Mouse (Mus musculus) liver (tissue): ENCODE measurements around the gene Lelp1.
A peak's percentile ranks its signal among the peaks of the same experiment; 100 is the strongest.

Experiments used
- DNase-seq: peaks from one replicate; pipeline ENCODE4 v3.0.0-alpha.2; 2020; ENCODE audit warnings: mixed read lengths

Gene Lelp1

GRCm38 (mm10) chr3:92142644-92143043 is at the start of gene Lelp1:
TSS of gene Lelp1 (minus strand) at chr3:92142744.
- no peak for DNase-seq

DNA sequence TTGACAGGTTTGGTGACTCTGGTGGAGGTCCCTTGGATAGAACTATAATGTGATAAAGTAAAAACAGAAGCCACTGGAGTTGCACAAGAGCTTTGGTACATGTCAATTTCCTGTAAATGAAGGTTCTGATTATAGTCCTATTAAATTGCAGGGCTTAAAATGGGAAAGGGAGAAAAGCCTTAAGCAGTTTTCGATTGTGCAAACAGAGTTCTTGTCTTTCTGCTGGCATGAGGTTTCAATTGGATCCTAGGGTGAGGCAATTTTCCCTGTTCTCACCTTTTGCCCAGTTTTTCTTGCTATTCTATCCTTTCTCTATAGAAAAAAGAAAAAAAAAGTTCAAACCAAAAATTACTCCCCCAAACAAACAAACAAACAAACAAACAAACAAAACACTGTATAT is 34.3 kb upstream of the Lelp1 start:
- DNase-seq, result no peak

GRCm38 (mm10) chr3:92169847-92170246 is 27.3 kb upstream of the Lelp1 start:
- DNase-seq, result no peak

DNA sequence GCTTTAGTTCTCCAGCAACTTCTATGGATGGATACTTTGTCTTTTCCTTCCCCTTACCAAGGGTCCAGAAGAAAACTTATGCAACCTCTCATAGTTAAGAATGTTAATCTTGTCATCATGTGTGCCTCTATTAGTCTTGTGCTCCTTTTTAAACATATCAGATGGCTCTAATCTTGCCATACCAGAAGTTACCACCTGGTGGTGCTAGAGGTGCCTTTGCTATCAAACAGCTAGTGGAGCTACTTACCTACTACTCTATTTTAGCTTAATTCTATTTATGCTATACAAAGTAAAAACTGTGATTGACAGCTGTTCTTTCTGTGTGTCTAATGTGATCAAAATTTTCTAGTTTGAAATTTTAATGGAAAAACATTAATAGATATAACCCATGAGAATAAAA is 10.8 kb upstream of the Lelp1 start:
- peak; percentile 53 for DNase-seq

DNA sequence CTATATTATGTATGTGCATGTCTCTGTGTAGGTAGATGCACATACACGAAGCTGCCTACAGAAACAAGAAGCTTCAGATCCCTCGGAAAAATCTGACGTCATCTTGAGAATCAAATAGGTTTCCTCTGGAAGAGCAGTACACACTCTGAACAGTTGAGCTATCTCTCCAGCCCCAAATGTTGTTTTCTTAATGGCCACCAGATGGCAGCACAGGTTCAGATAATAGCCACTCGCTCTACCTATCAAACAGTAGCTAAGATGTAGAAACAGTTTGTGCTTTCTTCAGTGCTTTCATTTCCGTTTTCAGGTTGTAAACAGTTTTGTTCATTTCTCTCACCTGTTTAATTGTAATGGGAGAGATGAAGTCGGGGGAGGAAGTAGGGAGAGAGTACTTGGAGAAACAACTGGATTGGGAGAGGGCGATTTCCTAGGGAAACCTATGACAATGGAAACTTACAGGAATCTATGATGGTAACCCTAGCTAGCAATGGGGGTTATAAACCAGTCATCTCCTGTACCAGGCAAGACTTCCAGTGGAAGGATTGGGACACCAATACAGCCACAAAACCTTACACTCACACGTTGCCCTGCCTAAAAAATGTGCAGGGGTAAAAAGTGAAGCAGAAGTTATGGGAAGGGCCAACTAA is 8.2 kb upstream of the Lelp1 start:
- peak; percentile 5 for DNase-seq

DNA sequence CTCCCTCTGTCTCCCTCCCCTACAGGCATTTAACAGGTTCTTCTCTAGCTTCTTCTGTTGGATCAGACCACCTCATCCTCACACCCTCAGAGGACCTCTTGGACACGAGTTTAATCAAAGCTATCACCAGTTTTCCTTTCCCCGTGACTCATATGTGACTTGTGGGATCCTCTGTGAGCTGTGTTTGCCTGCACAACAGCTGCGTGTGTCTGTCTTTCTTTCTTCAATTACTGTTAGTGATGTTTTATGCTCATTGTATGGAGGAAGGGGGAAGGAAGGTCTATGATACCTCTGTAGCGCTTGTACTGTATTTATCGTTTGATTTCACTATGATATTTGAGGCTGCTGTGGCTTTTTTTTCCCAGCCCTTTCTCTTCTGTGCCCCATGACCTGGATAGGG is 5.4 kb upstream of the Lelp1 start:
- DNase-seq, result no peak

DNA sequence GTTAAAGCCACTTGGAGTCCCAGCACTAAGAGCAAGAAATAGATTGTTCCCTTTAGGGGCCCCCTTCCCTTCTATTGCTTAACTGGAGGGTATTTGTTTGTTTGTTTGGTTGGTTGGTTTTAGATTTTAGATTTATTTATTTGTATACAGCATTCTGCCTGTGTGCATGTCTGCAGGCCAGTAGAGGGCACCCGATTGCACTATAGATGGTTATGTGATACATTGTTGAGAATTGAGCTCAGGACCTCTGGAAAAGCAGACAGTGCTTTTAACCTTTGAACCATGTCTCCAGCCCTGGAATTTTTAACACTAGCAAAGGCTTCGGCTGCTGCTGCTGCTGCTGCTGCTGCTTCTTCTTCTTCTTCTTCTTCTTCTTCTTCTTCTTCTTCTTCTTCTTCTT is 4.9 kb upstream of the Lelp1 start:
- DNase-seq, result no peak

DNA sequence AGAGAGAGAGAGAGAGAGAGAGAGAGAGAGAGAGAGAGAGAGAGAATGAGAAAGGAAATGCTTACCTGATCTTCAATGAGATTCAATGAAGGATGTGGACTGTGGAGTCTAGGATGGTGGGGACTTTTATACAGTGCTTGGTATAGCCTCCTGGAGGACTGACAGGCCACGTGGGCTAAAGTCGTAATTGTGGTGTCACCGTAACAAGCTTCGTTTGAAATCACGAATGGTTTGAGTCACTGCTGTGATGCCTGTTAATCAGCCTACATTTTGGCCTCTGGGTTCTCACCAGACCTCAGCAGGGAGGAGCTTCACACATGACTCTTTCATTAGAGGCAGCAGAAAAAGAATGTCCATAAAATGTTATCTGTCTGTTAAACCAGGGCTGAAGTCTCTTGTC is 18.7 kb downstream of the Lelp1 start, which contains the start of gene Prr9:
TSS of gene Prr9 (minus strand) at position 101 of the 400 bp plus-strand sequence.
- DNase-seq, result no peak

GRCm38 (mm10) chr3:92120902-92121301 is 21.6 kb downstream of the Lelp1 start:
- no peak for DNase-seq

DNA sequence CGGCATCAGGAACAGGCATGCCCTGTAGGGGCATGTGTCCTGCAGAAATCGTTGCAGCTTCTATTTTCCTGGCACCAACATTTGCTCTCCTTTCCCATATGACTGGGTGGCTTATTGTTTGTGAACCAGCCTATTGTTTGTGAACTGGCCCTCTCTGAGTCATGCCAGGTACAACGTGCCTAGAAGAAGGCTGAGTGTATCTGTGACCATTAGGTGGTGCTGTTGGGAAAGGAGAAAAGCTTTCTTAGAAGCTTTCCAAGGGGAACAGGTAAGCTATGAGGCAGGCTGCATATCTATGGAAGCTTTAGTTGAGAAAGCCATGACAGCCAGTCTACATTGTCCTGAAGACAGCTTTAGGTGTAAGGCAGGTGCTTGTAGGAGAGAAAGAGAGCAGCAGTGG is 24.6 kb downstream of the Lelp1 start:
- no peak for DNase-seq

GRCm38 (mm10) chr3:92111526-92111925 is 31.0 kb downstream of the Lelp1 start:
- no peak for DNase-seq

DNA sequence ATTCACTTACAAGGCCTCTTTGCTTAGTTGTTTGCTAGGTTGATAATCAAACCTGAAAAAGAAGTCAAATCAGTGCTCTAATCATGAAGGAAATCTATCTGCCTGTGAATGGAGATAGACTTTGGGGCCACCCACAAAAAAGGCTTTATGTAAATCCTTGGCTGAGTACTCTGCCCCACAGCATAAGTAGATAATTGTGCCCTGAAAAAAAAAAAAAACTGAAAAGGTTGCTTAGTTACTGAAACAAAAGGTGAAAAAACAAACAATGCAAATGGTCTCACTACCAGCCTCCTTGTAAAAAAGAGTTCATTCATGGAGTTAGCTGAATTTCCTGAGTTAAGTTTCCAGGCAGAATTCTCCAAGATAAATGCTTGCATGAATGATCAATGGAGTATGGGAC is 31.8 kb downstream of the Lelp1 start:
- no peak for DNase-seq

- peak; percentile 5 for DNase-seq
Measured at GRCm38 (mm10) chr3:92106582-92106981, 36.0 kb downstream of the Lelp1 start.
